Mouse (Mus musculus): ENCODE results near the gene Mgat5. TPM values are rescaled to one million over a fixed set of nuclear protein-coding genes. Genes with fewer than 3 reads are reported as not detected.

Gene Mgat5
- total and polyA plus RNA-seq, 3 experiments = 2.8 to 14.0 (median 11.2) TPM

DNA sequence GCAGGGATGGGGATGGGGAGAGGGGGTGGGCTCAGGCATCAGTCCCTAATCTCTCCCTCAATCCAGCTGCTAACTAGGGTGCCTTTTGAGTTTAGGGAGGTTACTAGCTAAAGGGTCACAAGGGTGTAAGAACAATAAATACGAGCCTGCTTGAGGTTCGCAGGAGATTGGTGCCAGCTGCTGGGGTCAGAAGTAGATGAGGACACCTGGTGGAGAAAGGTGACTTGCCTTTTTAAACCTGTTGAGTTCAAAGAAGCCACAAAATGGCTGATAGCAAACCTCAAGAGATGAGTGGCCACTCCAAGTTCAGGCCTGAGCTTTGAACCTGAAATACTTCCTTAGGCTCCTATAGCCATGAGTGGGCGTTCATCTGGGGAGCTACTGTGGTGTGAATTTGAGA is 236.9 kb downstream of the Mgat5 start:
- no peak for DNase-seq

DNA sequence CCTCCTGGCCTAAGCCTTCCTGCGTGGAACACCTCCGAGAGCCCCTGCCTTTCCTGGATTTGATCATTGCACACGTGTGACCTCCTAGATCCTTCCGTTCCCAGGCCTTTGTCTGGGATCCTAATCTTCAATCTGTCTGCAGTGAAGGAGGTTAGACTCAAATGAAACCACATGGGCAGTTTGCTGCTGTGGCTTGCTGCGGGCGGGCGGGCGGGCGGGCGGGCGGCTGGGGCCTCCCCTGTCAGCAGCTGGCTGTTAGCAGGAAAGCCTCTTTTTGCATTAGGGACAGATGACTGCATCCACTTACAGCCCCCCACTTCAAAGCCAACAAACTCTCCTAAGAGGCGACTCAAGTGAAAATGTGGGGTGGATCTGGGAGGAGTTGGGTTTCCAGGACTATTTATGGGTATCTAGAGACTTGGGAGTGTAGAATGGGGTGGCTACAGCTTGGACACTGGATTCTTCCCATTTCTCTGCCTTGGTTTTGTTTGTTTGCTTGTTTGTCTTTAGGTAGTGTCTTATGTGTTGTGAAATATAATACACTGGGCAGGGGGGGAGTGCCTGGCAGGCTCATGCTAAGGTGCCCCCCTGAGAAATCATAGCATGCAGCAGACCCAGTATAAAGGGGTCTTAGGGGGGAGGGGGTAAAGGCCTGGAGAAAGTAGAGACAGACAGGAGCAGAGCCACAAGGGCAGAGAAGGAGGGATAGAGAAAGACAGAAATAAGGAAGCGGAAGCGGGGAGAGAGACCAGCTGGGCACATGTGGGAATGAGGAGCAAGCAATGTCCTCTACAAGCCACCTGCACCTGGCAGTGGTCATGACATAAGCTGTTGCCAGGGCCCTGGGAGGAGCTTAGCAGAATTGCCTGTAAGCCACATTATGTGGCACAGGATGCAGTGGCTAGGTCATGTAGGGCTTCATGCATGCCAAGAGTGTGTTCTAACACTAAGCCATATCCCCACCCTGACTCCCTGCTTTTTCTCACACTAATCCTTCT is 238.4 kb downstream of the Mgat5 start:
- no peak for DNase-seq

DNA sequence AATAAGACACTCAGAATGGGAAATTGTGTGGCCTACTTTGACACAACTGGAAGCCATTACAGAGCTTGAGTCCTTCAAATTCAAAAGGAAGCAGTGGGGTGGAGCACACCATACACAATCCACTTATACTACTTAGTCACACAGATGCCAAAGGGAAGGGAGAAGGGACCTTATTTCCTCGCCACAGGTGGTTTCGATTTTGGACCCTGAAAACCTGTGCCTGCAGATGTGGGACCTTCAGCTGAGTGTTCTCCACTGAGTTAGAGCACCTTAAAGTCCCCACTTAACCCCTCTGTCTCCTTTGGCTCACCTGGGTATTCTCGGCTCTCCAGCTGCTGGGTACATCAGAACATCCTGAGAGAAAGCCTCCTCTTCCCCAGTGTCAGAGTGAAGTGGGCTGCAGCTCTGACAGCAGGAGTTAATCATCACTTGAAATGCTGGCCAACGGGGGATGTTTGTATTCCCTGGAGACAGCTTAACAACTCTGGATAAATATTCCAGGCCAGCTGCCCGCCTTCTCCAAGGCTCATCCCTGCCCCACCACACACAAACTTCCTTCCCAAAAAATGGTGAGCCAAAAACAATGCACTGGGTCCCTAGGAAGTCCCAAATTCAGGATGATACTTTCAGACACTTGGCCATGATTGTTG is 240.1 kb downstream of the Mgat5 start:
- peak; percentile 4 for DNase-seq

DNA sequence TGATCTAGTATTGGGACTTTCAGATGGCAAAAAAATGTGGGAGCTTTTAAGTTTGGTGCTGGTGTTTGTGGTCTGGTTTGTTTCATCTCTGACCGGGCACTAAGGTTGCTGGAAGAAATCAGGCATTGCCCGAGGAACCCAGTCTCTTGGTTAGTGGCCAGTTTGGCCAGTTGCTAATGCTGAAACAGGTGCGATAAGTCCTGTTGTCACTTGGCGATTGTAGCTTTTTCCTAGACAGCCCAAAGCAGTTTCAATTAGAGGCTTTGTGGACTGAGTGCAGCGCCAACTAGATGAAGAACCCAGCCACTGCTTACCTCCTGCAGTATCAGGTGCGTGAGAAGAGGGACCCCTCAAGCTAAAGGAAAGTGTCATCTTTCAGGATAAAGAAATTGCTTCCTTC is 248.6 kb downstream of the Mgat5 start:
- no peak for DNase-seq

DNA sequence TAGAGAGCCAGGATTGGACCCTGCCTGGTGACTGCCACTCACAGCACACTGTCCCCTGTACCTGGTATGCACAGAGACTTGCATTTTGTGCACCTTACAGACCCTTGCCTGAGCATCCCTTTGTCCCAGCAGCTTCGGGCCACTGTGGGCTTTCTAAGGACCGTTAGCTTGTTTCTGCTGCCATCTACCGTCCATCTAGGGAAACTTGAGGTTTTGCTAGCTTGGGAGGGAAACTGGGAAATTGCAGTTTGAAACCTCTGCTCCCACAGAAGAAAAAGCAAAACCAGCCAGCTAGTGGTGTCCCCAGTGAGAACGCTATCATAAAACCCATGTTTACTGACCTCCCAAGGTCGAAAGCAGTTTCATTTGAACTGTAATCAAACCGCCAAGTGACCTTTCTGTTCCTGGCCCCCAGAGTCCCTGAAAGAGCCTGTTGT is 254.2 kb downstream of the Mgat5 start:
- peak; percentile 51 for DNase-seq

DNA sequence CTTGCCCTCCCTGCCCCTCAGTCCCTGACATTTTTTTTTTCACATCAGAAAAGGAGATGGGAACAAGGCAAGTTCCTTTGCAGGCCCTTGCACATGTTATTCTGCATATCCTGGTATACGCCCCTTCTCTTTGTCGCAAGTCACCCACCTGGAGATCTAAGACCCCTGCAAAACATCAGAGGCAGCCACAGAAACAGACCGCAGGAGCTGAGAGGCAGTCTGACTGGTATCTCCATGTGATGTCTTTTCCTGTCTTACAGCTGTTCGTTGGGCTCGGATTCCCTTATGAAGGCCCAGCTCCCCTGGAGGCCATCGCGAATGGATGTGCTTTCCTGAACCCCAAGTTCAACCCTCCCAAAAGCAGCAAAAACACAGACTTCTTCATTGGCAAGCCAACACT is 254.8 kb downstream of the Mgat5 start:
- DNase-seq = no peak

DNA sequence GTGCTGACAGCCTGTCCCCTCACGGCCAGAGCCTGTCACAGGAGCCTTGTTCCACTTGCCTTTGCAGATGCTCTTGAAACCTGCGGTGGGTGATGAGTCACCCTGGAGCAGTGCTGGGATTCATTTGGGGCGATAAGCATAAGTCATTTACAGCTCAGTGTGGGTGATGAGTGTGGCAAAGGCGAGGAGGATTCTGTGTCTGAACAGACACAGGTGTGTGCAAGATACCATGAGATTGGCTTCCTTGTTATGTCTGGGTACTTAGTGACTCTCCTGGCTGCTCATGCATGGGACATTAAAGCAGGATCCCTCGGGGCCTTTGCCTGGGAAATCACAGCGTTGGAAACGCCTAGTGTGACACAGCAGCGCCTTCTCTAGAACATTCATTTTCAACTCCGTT is 256.2 kb downstream of the Mgat5 start:
- DNase-seq = peak; percentile 15

DNA sequence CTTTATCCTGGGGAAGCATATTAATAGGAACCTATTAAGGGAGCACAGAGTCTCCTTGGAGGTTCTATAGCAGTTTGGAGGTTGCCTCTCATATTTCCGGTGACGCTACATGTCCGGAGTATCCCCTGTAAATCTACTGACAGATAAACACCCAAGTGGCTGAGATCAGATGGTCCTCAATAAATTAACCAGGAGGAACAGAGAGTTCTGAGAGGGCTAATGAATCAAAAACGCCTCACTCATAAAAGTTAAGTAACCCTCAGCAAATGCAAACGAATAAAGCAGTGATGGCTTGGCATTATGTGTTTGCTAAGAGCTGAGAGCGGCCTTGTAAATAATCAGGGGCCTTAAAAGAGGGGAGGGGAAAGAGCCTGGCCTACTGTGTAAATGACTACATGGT is 259.2 kb downstream of the Mgat5 start:
- no peak for DNase-seq

DNA sequence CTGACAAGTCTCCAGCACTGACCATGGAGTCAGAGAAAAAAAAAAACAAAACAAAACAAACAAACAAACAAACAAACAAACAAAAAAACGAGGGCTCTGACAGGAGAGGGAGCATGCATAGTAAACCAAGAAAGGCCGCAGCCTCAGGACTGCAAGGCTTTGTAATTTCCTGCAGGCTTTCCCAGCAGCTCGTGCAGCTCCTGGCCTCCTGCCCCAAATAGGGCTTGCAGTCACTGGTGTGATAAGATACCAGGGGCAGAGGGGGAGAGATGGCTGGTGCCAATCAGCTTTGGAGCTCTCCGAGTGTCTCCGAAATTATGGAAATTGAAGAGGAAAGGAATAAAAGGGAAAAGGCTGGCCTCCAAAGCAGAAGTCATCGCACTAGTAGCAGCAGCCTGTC is 260.5 kb downstream of the Mgat5 start:
- no peak for DNase-seq

DNA sequence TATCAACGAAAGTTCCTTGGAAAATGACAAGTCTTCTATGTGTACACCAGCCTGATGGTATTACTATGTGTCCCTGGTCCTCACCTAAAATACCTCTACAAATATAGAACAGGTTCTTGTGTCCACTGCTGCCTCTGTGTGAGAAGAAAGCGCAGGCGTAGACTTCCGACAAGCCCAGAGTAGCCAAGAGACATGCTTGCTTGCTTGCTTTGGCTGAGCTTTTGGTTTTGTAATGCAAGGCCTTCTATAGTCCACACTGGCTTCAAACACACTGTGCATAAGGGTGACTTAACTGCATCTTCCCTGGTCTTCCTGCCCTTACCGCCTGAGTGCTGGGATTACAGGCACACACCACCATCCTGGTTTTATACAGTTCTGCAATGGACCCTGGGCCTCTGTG is 262.4 kb downstream of the Mgat5 start:
- DNase-seq = no peak

DNA sequence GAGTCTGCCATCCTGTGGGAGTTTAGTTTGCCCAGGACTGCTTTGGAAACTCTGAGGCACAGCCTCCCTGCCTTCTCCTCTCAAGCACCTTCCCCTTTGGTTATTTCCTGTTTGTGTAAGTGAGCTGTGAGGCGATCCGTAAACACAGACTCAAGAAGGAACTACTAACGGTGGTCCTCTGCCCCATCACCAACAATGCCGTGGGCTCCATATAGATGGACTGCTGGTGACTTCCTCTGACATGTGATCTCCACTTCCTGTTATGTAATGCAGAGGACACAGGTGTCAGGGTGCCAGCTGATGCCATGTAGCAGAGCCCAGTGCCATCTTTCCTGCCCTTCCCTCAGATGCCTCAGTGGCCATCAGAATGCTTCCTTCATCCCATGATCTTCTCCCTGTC is 265.4 kb downstream of the Mgat5 start:
- DNase-seq = no peak

DNA sequence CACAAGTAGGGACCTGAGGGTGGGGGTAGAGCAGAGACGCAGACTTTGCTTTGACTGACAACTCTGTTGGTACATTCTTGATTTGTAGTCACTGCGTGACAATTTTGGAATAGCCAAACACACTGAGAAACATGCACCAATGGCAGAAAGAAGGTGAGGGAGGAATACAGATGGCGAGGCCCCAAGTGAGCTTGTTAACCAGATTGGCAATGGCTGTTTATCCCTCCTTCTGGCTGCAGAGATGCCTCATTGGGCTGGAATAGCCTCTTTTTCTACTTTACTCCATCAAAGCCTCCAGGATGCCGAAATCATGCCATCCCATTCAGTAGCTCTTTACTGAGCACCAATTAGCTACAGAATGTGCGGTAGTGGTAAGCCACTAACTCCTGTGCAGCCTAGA is 270.9 kb downstream of the Mgat5 start:
- no peak for DNase-seq

DNA sequence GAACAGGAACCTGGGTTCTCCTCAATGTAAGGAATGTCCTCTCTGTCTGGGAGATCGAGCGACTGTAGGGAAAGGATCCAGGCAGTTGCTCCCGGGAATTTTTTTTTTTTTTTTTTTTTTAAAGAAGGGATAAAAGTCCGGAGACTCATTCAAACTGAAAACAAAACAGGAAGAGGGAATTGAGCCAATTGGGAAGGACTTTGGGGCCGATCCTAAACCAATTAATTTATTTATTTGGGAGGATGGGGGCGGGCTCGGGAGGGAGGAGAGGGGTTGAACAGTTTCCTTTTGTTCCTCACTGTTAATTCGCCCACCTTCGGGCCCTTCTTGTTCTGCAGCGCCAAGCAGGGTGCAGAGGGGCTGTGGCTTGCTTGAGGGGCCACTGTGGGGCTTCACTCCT is 278.1 kb downstream of the Mgat5 start:
- no peak for DNase-seq

DNA sequence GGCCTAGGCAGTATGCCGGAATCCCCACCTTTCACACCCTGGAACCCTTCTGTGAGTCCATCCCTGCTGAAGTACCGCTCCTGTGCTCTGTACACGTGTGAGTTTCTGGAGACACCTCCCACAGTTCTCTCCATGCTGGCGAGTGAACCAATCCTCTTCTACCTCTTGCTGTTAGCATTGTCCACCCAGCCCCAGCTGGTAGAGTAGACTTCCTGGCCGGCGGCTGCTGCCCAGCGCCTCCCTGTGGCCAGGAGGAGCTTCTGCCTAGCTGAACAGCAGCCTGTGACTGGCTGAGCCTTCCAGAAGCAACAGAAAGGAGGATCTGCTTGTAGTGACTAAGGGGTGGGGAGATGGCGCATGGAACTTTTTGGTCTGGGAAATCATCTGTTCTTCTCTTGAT is 279.4 kb downstream of the Mgat5 start:
- peak; percentile 21 for DNase-seq

DNA sequence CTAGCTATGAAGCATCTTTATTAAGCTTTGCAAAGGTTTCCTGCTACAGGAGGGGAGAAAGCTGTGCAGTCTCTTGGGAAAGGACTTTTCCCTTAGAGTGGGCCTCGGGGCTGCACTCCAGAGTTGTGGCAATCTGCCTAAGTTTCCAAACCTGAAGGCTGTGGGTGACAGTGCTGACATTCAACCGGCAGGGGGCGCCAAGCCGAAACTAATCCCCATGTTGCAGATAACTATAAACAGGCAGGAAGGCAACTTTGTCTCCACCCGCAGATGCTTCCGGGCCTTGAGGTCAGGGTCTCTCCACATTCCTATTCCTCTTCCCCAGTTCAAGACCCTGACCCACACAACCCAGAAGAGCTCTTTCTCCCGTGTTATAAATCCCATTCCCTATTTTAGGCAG is 280.0 kb downstream of the Mgat5 start:
- peak; percentile 28 for DNase-seq

DNA sequence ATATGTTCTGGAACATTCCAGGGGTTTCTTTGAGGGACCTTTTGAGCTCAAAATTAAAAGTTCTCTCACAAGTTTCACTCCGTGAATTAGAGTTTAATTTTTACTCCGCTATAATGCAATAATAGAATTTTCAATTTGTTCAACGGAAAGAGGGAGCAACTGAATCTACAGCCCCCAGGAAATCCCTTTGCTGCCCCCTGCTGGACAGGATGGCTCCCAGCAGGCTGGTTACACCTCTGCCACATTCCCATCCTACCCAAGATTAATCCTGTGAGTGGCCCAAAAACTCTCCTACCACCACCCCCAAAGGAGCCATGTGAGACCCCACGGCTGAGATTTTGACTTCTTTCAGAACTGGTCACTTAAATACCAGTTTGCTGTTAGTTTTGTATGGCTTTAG is 282.3 kb downstream of the Mgat5 start:
- DNase-seq = peak; percentile 15

DNA sequence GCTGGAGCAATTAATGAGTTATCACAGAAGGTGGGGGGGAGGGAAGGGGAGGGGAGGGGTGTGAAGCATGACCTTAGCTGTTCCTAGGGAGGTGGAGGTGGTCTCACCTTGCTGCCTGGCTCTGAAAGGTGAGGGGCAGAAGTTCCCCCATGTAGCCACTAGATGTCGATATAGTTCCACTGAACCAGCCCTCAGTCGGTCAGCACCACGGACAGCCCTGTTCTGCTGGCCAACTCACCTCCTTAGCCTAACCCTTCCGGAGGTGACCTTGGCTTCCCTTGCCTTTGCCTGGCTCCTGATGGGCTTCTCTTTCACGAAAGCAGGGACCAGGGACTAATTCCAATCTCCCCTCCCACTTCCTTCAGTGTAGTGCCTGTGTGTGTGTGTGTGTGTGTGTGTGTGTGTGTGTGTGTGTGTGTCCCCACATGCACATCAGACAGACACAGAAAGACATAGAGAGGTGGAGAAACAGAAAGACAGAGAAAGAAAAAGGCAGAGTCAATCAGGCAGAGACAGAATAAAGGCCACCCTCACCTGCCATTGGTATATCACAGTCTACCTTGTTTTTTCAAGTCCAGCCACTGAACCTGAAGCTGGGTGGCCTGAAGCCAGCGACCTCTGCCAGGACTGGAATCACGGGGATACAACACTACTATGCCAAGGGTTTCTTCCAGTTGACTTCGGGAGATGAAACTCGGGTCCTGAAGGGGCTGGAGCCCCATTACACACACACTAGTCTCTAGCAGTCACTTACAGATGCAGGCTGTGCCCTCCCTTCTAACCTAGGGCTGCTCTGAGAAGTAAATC is 292.1 kb downstream of the Mgat5 start:
- peak; percentile 64 for DNase-seq

DNA sequence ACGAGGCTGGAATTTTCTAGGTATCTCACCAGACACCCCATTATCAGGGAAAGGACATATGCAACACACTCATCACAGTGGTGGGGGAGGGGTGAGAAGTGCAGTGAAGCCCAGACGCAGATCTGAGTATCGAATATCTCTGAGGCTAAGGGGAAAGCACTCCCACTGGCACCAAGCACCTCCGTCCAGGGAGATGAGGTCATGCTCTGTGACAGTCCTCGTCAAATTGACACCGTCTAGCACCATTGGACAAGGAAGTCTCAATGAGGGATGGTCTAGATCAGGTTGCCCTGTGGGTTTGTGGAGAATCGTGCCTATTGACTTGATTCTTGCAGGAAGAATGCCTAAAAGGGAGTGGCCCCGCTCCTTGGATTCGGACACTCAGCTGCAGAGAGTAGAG is 293.9 kb downstream of the Mgat5 start:
- DNase-seq = no peak

DNA sequence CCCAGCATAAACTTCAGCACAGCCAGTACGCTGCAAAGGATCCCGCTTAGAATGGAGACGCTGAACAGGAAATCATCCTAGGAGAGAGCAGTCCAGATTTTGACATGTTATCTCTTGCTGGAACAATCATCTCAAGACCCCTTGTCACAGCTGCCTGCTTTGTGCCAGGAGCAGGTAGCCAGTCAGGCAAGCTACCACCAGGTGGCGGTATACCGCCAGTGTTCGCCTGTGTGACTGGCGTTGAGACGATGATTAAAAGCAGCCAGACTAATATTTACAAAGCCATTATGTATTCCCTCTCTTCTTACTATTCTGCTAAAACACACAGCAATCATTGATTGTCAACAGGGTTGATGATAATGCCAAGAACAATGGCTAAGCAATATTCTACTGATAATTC is 295.4 kb downstream of the Mgat5 start:
- peak; percentile 71 for DNase-seq

DNA sequence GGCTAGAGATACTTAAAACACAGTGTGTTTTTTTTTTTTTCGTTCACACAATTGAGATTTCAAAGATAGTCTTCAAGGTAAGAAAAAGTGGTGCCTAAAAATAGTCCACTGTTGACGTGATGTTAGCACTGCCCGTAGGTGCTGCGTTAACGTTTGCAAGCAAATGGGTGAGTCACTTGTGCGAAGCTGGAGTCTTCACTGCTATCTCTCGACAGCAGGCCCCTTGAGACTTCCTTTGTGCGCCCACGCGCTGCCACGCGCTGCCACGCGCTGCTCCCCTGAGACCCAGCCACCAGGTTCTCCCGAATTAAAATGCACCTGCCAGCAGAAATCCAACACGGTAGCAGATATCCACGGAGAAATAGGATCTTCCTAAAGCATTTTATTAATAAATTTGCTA is 295.9 kb downstream of the Mgat5 start:
- no peak for DNase-seq

DNA sequence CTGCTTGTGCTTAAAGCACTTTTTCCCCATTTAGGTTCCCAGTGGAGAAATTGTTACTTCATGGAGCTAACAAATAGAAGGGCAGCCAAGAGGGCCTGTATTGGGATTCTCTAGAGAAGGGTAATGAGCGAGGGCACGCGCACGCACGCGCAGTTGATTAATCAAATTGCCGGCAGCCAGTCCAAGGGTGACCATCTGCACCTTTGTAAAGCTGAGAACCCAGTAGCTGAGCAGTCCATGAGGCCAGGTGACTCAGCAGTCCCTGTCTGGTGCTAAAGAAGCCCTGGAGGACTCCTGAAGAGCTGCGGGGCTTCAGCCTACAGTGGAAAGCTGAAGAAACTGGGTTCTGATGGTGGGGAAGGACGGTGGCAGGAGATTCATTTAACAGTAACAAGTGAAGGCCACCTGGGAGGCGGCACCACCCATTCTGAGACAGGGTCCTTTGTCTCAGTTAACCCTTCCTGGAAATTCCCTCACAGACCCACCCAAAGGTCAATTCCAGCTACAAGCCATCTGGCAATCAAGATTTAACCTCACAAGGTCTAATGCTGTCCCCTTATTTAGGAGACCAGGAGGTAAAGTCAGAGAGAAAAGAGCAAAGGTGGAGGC is 302.3 kb downstream of the Mgat5 start:
- no peak for DNase-seq

DNA sequence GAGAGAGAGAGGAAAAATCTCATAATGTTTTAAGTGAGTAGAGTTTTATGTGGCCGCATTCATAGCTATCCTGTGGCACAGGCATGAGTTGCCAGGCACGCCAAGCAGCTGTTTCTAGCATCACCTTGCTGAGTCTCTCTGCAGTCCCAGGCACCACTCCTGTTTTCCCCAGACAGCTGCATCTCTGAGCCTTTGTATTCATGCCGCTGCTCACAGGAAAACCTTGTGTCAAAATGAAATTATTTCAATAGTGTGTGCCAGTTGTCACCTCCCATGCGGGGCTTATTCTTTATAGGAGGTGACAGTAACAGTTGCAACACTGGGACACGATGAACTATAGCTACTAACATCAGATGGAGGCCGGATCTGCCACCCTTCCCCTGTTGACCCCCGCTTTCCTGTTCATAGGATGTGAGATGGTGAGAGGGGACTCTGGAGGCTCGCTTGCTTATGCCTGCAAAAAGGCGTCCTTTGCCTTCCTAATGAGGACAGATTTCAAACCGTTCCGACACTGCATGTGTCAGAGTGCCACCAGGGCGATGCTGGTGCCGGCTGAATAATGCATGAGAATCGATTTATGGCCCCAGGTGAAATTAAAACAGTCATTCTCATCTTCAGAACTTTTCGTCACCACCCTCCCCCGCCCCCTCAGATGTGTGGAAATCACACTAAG is 303.4 kb downstream of the Mgat5 start:
- DNase-seq = no peak
